Mouse (Mus musculus) lung, postnatal 0 days (tissue): ENCODE results near the gene Olfr1079.

Experiments
- CTCF ChIP-seq: IDR thresholded peaks from 2 replicates; pipeline ENCODE4 v1.5.1; 2016; ENCODE audit warnings: antibody characterized with exemption, mild to moderate bottlenecking
- EP300 ChIP-seq: IDR thresholded peaks from 2 replicates; pipeline ENCODE4 v1.6.1; 2016; ENCODE audit warnings: antibody characterized with exemption, mild to moderate bottlenecking, control low read depth

- TF ChIP-seq CTCF (no peak), EP300 (no peak)
Measured at GRCm38 (mm10) chr2:86530991-86531390, 11.3 kb downstream of the Olfr1079 start.
